Mouse (Mus musculus) adrenal gland, adult 2 months (tissue): ENCODE results near the gene Cntrob. TPM values are rescaled to one million over a fixed set of nuclear protein-coding genes. Genes with fewer than 3 reads are reported as not detected.
"Not testable (repeated sequence)": the region's sequence is repeated elsewhere in the genome, so short reads cannot be mapped to it uniquely, and the experiment has no call there.

ENCODE experiments used
- DNase-seq: peaks from one replicate; pipeline ENCODE4 v3.0.0; 2021
- polyA plus RNA-seq: library from polyadenylated mRNA; depleted of rRNA; stranded (reverse); fragments of >200 nt; gene quantifications from 2 replicates; pipeline ENCODE4 v1.2.3, GENCODE M21; 2012
- total RNA-seq, 2 experiments: library from RNA; stranded (reverse); gene quantifications; 2 replicates each; pipeline ENCODE4 v1.2.3; 2021

The Cntrob gene
- total and polyA plus RNA-seq, 3 experiments = 4.4 to 6.5 (median 5.9) TPM

DNA sequence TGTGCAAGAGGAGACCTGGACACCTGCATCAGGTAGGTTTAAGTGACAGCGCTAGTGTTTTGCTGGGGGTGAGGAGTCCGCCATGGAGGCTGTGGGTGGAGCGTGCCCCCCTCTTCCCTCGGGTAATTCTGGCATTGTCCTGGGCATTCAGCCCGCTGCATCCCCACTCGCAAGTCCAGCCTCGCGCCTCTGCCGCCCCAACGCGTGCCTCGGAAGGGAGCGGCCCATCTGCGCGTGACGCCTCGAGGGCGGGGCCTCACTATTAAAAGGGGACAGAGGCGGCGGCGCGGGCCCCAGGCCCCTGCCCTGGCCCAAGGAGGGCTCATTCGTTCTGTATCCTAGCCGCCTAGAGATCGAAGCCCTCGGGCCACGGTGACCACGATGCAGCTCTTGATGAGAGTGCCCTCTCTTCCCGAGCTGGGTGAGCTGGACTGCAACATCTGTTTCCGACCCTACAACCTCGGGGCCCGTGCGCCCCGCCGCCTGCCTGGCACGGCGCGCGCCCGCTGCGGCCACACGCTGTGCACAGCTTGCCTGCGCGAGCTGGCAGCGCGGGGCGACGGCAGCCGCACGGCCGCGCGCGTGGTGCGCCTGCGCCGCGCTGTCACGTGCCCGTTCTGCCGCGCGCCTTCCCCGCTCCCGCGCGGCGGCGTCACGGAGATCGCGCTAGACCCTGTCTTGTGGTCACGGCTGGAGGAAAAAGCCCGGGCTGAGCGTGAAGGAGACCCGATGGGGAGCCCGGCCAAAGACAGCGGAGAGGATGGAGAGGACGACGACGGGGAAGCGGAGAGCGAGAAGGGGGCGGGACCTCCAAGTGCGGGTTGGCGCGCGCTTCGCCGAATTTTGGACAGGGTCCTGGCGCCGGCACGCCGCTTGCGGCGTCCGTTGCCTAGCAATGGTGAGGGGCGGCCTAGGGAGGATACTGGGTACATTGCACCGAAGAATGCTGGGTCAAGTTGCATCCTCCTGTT lies 16.9 kb upstream of the Cntrob start, which contains the start of gene Rnf227:
Rnf227 (plus strand) TSS at position 301 of the 971 bp plus-strand sequence.
- DNase-seq = peak; percentile 85

- DNase-seq = peak; percentile 40
Measured at GRCm38 (mm10) chr11:69334796-69335195, 11.2 kb upstream of the Cntrob start.

DNA sequence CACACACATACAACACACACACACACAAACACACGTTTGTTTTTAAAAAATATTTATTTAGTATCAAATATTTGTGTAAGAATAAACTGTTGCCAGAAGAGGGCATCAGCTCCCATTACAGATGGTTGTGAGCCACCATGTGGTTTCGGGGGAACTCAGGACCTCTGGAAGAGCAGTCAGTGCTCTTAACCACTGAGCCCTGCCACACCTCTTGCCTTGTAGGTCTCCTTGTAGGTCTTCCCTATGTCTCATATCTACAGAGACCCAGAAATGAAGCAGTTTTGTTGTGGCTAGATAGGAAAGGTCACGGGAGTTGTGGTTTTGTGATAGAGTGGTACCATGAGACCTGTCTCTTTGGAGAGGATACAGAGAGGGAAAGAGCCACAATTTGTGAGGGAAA lies 10.3 kb upstream of the Cntrob start:
- no peak for DNase-seq

GRCm38 (mm10) chr11:69332713-69333253 lies 9.2 kb upstream of the Cntrob start:
- no peak for DNase-seq

DNA sequence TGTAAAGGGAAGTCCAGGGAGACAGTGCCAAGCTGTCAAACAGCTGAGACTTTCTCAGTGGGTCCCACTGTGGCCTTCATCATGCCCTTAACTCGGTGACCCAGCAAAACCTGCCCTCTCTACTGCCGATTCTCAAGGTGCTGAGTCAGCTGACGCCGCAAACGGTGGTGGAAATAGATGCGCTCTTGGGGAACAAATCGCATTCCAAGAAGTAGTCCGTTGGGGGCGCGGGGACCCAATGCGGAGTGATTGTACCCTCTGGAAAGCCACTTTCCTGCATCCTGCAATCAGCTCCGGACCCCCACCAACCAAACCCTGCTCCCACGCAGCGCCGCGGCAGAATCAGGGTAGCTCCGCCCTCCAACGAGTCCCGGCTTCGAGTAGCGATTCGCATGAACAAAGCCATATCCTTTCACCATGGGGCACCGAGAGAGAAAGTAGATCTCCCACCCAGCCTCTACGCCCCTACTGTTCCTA lies 8.4 kb upstream of the Cntrob start:
- peak; percentile 86 for DNase-seq

- DNase-seq = peak; percentile 67
Measured at GRCm38 (mm10) chr11:69331152-69331551, 7.6 kb upstream of the Cntrob start.

- no peak for DNase-seq
Measured at GRCm38 (mm10) chr11:69328517-69328916, 4.9 kb upstream of the Cntrob start.

DNA sequence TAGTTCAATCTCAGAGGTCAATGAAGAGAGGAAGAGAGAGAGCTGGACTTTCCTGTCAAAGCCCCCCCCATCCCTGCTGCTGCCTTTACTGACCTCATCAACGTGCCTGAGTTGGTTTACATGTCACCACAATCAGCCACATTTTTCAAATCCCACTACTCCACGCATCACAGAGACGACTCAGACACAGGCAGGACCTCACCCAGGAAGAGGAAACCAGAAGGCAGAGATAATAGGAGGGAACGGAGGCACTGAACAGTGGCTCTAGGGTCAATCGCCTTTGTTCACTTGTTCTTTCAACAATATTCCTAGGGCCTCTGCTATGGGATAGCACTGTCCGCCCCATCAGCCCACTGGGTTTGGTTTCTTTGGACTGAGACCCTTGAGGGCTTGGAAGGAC lies 4.1 kb upstream of the Cntrob start:
- no peak for DNase-seq

GRCm38 (mm10) chr11:69327157-69327442 lies 3.5 kb upstream of the Cntrob start:
- peak; percentile 44 for DNase-seq

GRCm38 (mm10) chr11:69326408-69327156 lies 3.0 kb upstream of the Cntrob start:
- DNase-seq = no peak

- peak; percentile 90 for DNase-seq
Measured at GRCm38 (mm10) chr11:69325628-69326407, 2.2 kb upstream of the Cntrob start, which contains the start of gene Kcnab3. Gene Kcnab3 (plus strand): TSS chr11:69326258.

DNA sequence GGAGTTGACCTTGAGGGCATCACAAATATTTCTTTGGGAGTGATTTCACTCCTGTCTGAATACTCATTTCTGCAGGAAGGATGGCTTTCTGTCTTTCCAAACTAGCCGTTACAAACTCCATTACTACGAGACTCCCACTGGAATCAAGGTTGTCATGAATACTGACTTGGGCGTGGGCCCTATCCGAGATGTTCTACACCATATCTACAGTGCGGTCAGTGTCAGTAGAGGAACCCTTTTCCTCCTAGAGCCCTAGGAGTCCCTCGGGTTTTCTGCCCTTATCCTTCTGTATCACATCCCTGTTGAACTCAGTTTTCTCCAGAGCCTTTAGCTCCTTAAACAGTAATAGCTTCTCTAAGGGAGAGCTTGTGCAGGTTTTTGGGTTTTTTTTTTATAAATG lies 1.2 kb upstream of the Cntrob start:
- no peak for DNase-seq

DNA sequence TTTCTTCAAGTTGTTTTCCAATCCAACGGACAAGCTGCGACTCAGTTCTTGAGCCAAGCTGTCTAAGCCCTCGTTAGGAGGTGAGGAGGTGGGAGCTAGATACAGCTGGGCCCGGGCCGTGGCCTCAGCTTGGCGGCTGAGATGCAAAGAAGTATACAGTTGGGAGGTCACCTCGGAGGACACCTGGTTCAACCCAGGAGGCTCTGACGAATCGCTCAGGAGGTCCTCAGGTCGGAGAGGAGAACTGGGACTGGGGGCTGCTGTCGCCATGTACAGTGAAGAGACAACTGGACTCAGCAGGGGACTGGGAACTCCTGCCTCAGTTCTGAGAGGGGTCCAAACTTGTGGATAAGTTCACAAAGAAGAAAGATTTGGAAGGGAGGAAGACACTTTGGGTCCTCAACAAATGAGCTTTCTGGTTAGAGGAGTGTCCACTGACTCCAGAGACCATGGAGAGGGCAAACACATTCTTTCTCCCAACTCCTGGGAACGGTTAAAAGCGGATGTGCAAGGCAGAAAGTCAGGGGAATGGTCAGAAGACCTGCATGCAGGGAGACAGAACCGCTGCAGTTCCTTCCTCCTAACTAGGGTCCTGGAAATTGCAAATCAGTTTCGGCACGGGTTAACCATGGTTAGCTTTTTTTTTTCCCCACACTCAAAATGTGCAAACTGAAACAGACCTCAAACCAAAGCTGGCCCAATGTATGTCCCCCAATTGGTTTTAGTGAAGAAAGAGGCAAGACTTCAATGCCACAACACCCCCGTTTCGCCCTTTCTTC lies 693 bp downstream of the Cntrob start:
- no peak for DNase-seq

DNA sequence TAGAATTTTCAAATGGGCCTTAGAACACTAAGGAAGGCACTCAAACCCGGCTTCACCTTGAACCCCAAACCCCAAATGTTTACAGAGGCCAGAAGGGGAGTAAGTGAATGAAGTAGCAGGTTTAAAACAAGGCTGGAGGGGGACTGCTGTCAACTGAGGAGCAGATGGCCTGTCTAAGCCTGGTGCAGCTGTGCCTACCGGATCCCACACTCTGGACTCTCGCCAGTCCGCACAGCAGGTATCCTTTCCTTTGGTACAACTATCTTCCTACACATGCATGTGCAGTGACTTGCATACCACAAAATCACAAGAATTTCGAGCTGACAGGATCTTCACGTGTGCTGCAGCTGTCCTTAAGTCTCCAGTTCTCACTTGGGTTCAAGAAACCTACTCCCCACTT lies 1.6 kb downstream of the Cntrob start:
- DNase-seq = no peak

DNA sequence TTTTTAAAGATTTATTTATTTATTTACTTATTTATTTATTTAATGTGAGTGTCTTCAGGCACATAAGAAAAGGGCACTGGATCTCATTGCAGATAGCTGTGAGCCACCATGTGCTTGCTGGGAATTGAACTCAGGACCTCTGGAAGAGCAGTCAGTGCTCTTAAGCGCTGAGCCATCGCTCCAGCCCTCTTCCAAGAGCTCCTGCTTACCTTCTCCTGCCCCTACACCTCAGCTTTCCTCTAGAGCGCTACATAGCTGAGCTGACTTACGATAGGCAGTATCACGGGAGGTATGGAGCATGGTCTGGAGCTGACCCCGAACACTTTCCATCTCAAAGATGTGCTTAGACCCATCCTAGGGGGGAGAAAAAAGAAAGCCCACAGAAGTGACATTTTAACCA lies 2.0 kb downstream of the Cntrob start:
- no peak for DNase-seq

DNA sequence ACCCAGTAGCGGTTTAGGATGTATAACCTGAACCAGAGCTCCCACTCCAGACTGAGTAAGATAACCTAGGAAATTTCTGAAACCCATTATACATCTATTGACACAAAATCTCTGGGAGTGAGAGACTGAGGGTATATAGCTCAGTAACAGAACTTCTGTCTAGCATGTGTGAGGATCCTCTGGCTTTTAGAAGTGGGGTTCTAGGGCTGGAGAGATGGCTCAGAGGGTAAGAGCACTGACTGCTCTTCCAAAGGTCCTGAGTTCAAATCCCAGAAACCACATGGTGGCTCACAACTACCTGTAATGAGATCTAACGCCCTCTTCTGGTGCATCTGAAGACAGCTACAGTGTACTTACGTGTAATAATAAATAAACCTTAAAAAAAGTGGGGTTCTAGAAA lies 5.6 kb downstream of the Cntrob start:
- DNase-seq = not testable (repeated sequence)

DNA sequence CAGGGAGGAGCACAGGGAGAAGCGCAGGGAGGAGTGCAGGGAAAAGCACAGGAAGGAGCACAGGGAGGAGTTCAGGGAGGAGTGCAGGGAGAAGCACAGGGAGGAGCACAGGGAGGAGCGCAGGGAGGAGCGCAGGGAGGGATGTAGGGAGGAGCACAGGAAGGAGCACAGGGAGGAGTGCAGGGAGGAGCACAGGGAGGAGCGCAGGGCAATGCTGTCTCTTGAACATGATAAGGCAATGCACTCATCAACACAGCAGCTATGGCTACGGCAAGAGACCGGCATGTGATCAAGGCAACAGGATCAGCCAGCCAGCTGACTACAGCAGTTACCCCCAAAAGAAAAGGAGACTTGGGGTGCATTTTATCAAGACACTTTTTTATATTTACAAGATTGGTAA lies 7.2 kb downstream of the Cntrob start:
- DNase-seq = no peak

- peak; percentile 37 for DNase-seq
Measured at GRCm38 (mm10) chr11:69311266-69311665, 12.3 kb downstream of the Cntrob start.

- DNase-seq = no peak
Measured at GRCm38 (mm10) chr11:69306039-69306438, 17.5 kb downstream of the Cntrob start.

DNA sequence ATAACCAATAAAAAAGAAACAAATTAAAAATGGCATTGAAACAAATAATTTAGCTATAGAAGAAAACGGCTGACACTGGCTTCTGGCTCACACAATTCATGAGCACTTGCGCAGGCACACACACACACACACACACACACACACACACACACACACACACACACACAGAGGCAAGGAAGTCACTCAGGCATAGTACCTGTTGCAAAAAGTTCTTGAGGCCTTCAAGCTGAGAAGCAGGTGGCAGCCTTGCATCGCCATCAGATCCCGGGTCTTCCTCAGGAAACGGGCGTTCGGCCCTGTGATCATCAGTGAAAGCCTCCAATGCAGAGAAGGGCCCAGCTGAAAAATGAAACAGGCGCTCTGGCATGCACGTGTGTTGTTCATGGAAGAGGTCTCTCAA lies 18.3 kb downstream of the Cntrob start:
- no peak for DNase-seq

- DNase-seq = no peak
Measured at GRCm38 (mm10) chr11:69302817-69303216, 20.8 kb downstream of the Cntrob start.
